Mouse (Mus musculus): ENCODE measurements around the gene Pip4k2b. TPM values are rescaled to one million over a fixed set of nuclear protein-coding genes. Genes with fewer than 3 reads are reported as not detected.
"Not testable (repeated sequence)": the region's sequence is repeated elsewhere in the genome, so short reads cannot be mapped to it uniquely, and the experiment has no call there.

Pip4k2b gene
- polyA plus RNA-seq, 1 experiment from 2014 or later, result 1.5 TPM

DNA sequence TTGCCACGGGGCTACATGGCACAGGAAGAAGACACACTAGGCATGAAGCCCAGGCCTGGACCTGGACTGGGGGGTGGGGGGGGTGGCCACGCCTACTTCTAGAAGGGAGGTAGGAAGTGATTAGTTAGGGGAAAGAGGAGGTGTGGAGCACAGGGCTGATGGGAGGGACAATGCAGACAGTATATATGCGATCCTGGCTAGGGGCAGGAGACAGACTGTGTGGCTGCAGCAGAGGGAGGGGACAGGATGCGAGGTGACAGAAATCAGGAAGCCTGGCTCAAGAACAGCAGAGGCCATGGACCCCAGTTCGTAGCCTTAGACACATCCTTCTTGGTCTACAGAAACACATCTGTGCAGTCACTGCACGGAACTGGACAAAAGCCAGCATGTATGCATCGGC, 20.8 kb downstream of the Pip4k2b start:
- no peak overlapping the region for H3K4me3 ChIP-seq
- no peak overlapping the region for H3K27ac ChIP-seq (replicated peaks)
- peaks cover 99% of the 10 kb centered on the region for H3K36me3 ChIP-seq
- 0 out of 2 replicates have a peak, but pooled peaks cover 1% of the 10 kb centered on the region for H3K4me1 ChIP-seq
- H3K27me3 ChIP-seq (ENCODE audit: low read depth, poor library complexity, severe bottlenecking), result no peaks in the 10 kb centered on the region
- peaks cover 8% of the 10 kb centered on the region; the same call in 1 of the 2 replicates for H3K9me3 ChIP-seq (replicated peaks)
- no peak for DNase-seq (ENCODE audit: low spot score)
- 88% methylated on average over 7 of the region's 7 CpGs for WGBS

DNA sequence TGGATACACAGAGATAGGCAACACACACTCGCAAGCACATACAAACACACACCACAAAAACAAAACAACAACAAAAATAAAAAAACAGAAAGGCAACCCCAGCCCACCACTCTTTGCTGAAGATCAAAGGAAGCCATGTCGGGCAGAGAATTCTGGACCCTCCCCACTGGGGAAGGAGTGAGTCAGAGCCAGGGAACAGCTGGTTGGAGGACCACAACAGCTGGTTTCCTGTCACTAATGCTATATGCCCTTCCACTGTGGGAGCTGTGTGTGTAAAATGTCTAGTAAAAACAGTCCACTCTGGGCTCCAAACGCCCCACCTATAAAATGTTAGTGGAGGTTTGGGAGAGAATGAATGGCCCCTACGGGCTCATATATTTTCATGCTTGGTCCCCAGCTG, 23.2 kb downstream of the Pip4k2b start:
- Histone ChIP-seq H3K36me3 (peaks cover 97% of the 10 kb centered on the region), H3K4me1 (no peaks in the 10 kb centered on the region), H3K27ac (replicated peaks) (no peak overlapping the region), H3K9me3 (replicated peaks) (peaks cover 8% of the 10 kb centered on the region; the same call in 1 of the 2 replicates), H3K27me3 (ENCODE audit: low read depth, poor library complexity, severe bottlenecking) (no peaks in the 10 kb centered on the region), H3K4me3 (no peak overlapping the region)
- DNase-seq (ENCODE audit: low spot score), result no peak
- WGBS, result 91% methylated on average over 4 of the region's 4 CpGs

DNA sequence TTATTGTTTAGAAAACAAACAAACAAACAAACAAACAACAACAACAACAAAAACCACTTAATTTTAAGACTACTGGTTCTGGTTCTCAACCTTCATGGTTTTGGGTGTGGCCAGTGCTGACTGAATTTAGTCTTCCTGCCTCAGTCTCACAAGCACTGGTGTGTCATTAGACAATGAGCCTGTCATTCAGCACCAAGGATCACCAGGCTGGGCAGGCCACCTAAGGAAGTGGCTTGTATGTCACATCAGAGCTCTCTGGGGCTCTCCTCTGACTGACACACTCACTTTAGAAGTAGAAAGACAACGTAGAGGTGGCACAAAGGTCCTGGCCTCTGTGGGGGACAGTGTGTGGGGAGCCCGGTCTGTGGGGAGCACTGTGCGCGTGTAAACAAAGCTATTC, 25.5 kb downstream of the Pip4k2b start:
- DNase-seq (ENCODE audit: low spot score), result no peak
- no peaks in the 10 kb centered on the region for H3K4me1 ChIP-seq
- WGBS, result 90% methylated on average over 4 of the region's 4 CpGs
- H3K36me3 ChIP-seq, result peaks cover 97% of the 10 kb centered on the region
- no peak overlapping the region for H3K27ac ChIP-seq (replicated peaks)
- peaks cover 8% of the 10 kb centered on the region; the same call in 1 of the 2 replicates for H3K9me3 ChIP-seq (replicated peaks)
- no peaks in the 10 kb centered on the region for H3K27me3 ChIP-seq (ENCODE audit: low read depth, poor library complexity, severe bottlenecking)
- no peak overlapping the region for H3K4me3 ChIP-seq

DNA sequence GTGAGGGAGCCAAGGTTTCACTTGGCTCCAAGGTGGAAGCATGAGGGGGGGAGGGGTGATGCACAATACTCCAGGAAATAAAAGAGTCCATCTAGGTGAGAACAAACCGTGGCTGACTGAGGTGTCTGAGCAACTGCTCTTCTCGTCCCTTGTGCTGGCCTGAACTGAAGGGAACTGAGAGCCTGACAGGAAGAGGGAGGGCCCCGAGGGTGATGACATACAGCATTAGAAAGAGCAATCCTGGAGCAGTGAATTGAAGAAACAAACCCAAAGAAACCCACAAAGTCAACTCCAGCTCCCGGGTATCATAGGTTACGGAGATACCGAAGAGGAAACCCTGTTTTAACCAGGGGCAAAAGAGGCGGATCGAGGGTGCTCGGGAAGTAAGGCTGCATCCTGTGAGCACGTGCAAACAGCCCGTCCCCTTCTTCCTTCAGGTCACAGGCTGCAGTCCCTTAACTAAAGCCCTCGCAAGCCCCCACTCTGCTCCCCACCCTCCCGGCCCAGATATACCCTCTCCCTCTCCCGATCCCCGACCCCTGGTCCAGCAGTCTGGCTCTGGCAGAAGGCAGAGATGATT, 26.1 kb downstream of the Pip4k2b start:
- Histone ChIP-seq H3K36me3 (peaks cover 97% of the 10 kb centered on the region), H3K4me1 (no peaks in the 10 kb centered on the region), H3K27ac (replicated peaks) (no peak overlapping the region), H3K9me3 (replicated peaks) (peaks cover 8% of the 10 kb centered on the region; the same call in 1 of the 2 replicates), H3K4me3 (no peak overlapping the region), H3K27me3 (ENCODE audit: low read depth, poor library complexity, severe bottlenecking) (no peaks in the 10 kb centered on the region)
- DNase-seq (ENCODE audit: low spot score), result no peak
- WGBS, result 90% methylated on average over 15 of the region's 15 CpGs

DNA sequence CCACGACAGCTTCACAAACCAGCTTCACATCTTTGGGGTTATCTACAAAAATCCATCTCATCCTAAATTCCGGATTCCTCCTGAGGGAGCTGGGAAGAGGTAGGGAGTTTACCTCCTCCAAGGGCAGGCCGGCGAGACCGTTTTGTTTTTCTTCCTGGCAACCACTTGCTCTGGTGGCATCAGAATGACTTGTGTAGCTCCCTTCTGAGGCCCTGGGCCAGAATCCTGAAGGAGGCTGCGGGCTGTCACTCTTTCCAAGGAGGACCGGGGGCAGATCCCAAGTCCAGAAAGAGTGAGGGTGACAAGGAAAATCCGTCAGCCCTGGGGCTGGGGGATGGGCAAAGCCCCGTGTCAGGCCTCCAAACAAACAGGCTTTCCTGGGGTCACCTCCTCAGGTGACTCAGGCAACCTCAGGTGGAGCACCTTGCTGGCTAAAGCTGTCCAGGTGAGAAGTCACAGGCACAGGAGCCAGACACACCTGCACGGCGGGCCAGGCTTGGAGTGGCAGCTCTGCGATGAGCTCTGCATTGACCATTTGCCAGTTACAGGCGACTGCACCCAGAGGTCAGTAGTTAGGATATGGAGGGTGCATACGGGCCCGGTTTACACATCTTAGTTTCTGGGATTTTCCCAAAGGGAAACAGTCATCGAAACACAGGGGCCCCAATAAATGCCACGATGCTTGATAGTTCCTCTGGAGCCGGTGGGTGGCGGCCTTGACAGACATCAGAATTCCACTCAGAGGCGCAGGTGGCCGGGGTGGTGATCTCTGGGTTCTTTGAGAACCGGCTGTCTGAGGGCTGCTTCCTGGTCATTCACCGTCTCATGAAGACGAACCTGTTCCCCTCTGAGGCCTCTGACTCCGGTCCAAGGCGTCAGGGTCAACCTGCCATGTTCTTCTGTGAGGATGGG, 26.9 kb downstream of the Pip4k2b start:
- no peaks in the 10 kb centered on the region for H3K27me3 ChIP-seq (ENCODE audit: low read depth, poor library complexity, severe bottlenecking)
- H3K4me1 ChIP-seq, result no peaks in the 10 kb centered on the region
- 90% methylated on average over 26 of the region's 26 CpGs for WGBS
- H3K36me3 ChIP-seq, result peaks cover 97% of the 10 kb centered on the region
- no peak for DNase-seq (ENCODE audit: low spot score)
- H3K4me3 ChIP-seq, result no peak overlapping the region
- peaks cover 8% of the 10 kb centered on the region; the same call in 1 of the 2 replicates for H3K9me3 ChIP-seq (replicated peaks)
- H3K27ac ChIP-seq (replicated peaks), result no peak overlapping the region

DNA sequence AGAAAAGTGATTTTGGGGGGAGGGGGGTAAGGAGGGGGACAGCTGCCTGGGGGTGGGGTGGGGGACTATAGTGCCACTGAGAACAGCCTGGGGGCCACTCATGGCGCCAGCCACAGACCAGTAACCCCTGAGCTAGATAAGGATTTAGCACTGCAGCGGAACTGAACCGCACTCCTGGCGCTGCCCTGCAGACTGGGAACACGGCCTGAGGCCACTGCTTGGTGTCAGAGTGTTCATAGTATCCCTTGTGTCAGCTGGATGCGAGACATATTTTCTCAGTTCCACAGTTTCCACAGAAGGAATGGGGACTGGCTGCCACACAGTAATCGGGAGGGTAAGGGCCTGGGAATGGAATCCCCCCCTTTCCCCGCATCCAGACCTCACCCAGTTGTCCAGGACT, 28.5 kb downstream of the Pip4k2b start:
- H3K9me3 ChIP-seq (replicated peaks), result no peaks in the 10 kb centered on the region
- H3K4me3 ChIP-seq, result no peak overlapping the region
- H3K4me1 ChIP-seq, result no peaks in the 10 kb centered on the region
- no peaks in the 10 kb centered on the region for H3K27me3 ChIP-seq (ENCODE audit: low read depth, poor library complexity, severe bottlenecking)
- no peak for DNase-seq (ENCODE audit: low spot score)
- peaks cover 97% of the 10 kb centered on the region for H3K36me3 ChIP-seq
- WGBS, result 89% methylated on average over 8 of the region's 8 CpGs
- no peak overlapping the region for H3K27ac ChIP-seq (replicated peaks)

DNA sequence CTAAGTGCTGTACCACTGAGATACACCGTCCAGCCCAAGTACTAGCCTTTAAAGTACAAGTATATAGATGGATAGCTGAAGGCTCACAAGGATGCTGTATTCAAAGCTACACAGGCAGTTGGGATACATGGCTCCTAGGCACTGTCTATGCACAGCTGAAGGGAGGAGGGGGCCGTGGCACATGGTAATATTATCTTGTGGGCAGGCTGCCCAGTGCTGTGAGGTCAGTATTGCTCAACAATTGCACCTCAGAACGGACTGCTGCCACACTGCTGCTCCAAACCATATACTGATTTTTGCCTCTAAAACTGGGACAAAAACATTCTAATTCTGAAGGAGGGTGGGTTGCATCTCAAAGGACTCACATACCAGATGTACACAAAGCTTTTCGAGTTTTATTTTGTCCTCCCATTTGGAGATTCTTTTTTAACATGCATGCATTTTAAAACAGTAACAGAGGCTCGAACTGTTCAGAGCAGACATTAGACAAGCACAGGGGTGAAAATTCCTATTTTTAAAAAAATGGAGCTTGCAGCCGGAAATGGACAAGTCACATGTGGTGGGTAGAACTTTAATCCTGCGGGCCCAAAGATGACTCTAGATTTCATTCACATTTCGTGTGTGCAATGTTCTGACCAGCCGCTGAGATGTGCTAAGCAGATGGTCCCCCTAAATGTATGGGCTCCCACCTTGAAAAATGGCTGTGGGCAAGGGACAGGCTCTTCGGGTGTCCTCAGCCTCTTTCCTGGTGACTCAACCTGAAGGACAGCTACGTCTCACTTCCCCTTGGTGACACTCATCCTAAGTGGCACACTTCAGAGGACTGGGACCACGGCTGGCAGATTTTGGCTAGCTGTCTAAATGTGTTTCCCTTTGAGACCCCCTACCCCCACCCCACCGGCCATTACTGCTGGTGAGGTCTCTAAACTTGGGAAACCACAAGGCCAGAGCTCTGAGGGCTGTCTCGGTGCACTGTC, 29.4 kb downstream of the Pip4k2b start:
- Histone ChIP-seq H3K36me3 (peaks cover 96% of the 10 kb centered on the region), H3K27me3 (ENCODE audit: low read depth, poor library complexity, severe bottlenecking) (no peaks in the 10 kb centered on the region), H3K4me3 (no peak overlapping the region), H3K4me1 (no peaks in the 10 kb centered on the region), H3K27ac (replicated peaks) (no peak overlapping the region), H3K9me3 (replicated peaks) (no peaks in the 10 kb centered on the region)
- WGBS, result 92% methylated on average over 14 of the region's 14 CpGs
- DNase-seq (ENCODE audit: low spot score), result no peak

DNA sequence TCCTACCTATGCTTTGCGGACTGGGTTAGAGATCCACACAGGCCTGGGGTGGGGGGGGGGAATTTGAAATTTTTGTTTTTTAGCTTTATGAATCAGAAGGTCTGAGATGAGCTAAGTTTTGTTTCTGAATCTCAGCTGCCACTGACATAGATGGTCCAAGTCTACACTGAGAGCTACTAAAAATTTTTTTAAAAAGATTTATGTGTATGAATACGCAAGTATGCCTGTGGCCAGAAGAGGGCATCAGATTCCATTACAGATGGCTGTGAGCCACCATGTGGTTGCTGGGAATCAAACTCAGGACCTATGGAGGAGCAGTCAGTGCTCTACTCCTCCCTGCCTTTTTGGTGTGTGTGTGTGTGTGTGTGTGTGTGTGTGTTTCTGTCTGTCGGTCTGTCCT, 30.1 kb downstream of the Pip4k2b start:
- WGBS, result 98% methylated on average over 3 of the region's 3 CpGs
- Histone ChIP-seq H3K4me1 (no peaks in the 10 kb centered on the region), H3K27ac (replicated peaks) (no peak overlapping the region), H3K9me3 (replicated peaks) (no peaks in the 10 kb centered on the region), H3K36me3 (peaks cover 94% of the 10 kb centered on the region), H3K27me3 (ENCODE audit: low read depth, poor library complexity, severe bottlenecking) (no peaks in the 10 kb centered on the region), H3K4me3 (no peak overlapping the region)
- DNase-seq (ENCODE audit: low spot score), result no peak

DNA sequence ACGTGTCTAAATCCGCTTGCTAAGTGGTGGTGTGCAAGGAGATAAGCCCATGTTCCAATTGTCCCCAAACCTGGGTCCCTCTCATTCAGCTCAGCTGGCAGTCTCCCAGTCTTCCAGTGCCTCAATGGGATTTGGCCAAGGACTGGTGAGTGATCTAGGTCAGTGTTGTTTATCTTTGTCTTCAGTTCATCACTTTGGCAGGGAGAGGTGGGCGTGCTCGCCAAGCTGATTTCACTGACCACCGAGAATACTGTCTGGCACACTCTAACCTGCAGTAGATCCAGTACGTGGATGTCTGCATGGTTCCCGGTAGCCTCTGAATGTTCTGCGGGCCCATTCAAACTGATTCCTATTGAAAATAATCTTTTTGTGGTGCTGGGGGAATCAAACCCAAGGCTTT, 30.6 kb downstream of the Pip4k2b start:
- H3K4me1 ChIP-seq, result no peaks in the 10 kb centered on the region
- H3K9me3 ChIP-seq (replicated peaks), result no peaks in the 10 kb centered on the region
- no peak overlapping the region for H3K4me3 ChIP-seq
- no peak overlapping the region for H3K27ac ChIP-seq (replicated peaks)
- no peaks in the 10 kb centered on the region for H3K27me3 ChIP-seq (ENCODE audit: low read depth, poor library complexity, severe bottlenecking)
- WGBS, result 89% methylated on average over 8 of the region's 8 CpGs
- H3K36me3 ChIP-seq, result peaks cover 94% of the 10 kb centered on the region
- no peak for DNase-seq (ENCODE audit: low spot score)

DNA sequence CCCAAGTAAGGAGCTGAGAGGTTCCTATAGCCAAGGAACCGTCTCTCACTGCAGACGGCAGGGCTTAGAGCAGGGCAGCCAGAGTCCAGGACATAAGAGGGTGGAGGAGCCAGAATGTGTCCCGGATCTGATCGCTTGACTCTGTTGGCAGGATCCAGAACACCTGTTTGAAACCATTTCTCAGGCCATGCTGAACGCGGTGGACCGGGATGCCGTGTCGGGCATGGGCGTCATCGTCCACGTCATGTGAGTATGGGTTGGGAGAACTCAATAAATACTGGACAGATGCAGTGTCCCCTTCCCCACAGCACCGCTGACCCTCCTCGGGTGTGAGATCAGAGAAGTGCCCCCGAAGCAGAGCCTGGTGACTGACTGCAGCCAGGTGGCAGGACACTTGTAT, 32.2 kb downstream of the Pip4k2b start:
- H3K4me1 ChIP-seq, result no peaks in the 10 kb centered on the region
- H3K4me3 ChIP-seq, result no peak overlapping the region
- H3K36me3 ChIP-seq, result peaks cover 94% of the 10 kb centered on the region
- H3K27ac ChIP-seq (replicated peaks), result no peak overlapping the region
- no peaks in the 10 kb centered on the region for H3K27me3 ChIP-seq (ENCODE audit: low read depth, poor library complexity, severe bottlenecking)
- no peak for DNase-seq (ENCODE audit: low spot score)
- 93% methylated on average over 15 of the region's 15 CpGs for WGBS
- no peaks in the 10 kb centered on the region for H3K9me3 ChIP-seq (replicated peaks)

DNA sequence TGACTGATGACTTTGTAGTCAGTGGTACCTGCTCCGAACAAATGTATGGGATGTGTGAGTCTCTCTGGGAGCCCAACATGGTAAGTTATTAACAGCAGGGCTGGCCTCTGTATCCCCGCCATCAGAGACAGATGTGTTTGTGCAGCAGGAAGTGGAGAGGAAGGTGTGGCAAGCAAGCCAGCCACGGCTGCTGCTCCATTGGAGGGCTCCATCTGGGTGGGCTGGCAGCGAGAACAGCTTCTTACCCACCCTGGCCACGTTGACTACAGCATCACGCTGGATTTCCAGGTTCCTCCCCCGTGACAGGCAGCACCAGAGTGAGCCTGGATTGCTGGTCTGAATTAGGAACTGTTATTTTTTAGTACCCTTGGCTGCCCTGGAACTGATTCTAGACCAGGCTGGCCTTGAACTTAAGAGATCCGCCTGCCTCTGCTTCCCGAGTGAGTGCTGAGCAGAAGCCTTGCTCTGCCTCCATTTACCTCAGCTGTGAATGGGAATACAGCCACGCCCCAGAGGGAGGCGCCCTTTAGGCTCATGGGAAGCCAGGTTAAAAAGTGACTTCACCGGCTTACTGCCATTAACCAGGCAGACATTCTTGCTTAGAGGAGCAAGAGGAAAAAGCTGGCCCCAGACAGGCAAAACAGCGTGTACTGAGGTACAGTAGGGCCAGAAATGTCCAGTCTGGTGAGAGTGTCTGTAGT, 33.2 kb downstream of the Pip4k2b start:
- H3K4me3 ChIP-seq, result no peak overlapping the region
- H3K27ac ChIP-seq (replicated peaks), result no peak overlapping the region
- 86% methylated on average over 13 of the region's 13 CpGs for WGBS
- peaks cover 96% of the 10 kb centered on the region for H3K36me3 ChIP-seq
- no peaks in the 10 kb centered on the region for H3K27me3 ChIP-seq (ENCODE audit: low read depth, poor library complexity, severe bottlenecking)
- H3K9me3 ChIP-seq (replicated peaks), result no peaks in the 10 kb centered on the region
- DNase-seq (ENCODE audit: low spot score), result no peak
- no peaks in the 10 kb centered on the region for H3K4me1 ChIP-seq

DNA sequence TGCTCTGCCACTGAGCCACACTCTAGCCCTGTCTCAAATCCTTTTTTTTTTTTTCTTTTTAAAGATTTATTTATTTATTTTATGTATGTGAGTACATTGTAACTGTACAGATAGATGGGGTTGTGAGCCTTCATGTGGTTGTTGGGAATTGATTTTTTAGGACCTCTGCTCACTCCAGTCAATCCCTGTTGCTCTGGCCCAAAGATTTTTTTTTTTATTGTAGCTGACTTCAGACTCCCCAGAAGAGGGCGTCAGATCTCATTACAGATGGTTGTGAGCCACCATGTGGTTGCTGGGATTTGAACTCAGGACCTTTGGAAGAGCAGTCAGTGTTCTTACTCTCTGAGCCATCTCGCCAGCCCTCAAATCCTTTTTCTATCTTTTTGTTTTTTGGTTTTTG, 34.4 kb downstream of the Pip4k2b start:
- H3K36me3 ChIP-seq, result peaks cover 94% of the 10 kb centered on the region
- H3K27me3 ChIP-seq (ENCODE audit: low read depth, poor library complexity, severe bottlenecking); H3K4me3 ChIP-seq; H3K9me3 ChIP-seq (replicated peaks); H3K4me1 ChIP-seq; DNase-seq (ENCODE audit: low spot score); H3K27ac ChIP-seq (replicated peaks): not testable (repeated sequence)
- 73% methylated on average over 2 of the region's 2 CpGs for WGBS

All from midbrain, embryonic 10.5 days (tissue).